ENCODE assay signal across 9 mouse cellular contexts in the genomic region with DNA sequence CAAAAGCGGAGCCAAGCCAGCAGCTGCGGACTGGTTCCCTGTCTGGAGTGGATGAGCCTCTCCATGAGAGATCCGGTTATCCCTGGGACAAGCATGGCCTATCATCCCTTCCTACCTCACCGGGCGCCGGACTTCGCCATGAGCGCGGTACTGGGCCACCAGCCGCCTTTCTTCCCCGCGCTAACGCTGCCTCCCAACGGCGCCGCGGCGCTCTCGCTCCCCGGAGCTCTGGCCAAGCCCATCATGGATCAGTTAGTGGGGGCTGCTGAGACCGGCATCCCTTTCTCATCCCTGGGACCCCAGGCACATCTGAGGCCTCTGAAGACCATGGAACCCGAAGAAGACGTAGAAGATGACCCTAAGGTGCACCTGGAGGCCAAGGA. TPM values are rescaled to one million over a fixed set of nuclear protein-coding genes. Genes with fewer than 3 reads are reported as not detected.
A peak's percentile ranks its signal among the peaks of the same experiment; 100 is the strongest.
DNase-seq lines count a peak whose midpoint lies in the region; ATAC-seq and TF ChIP-seq lines count a peak whose summit lies in the region.
"Had no signal": no experiment of that assay in that cellular context is flagged by ENCODE, and none has a peak within 500 bp of the region (broad histone marks: within the 10 kb centered on the region; RNA-seq: fewer than 3 reads in every experiment).

No protein-coding gene starts in this region.

- peak overlapping the region; percentile 68 for H3K9ac ChIP-seq in heart, embryonic 14.5 days (ENCODE audit: low read length)
- H3K9ac ChIP-seq in limb, embryonic 14.5 days (ENCODE audit: low read depth, low read length, severe bottlenecking), result peak overlapping the region; percentile 83

- H3K9me3 ChIP-seq in G1E (replicated peaks), result peaks cover 73% of the 10 kb centered on the region
- H3K9me3 ChIP-seq in heart, embryonic 14.5 days (ENCODE audit: control insufficient read depth, low read length), result no peaks in the 10 kb centered on the region
- no peaks in the 10 kb centered on the region for H3K9me3 ChIP-seq in limb, embryonic 14.5 days (ENCODE audit: control insufficient read depth, low read length)

- no peaks in the 10 kb centered on the region for H3K4me1 ChIP-seq in G1E (ENCODE audit: insufficient read depth, low read depth, low read length)
- H3K4me1 ChIP-seq in heart, embryonic 14.5 days (ENCODE audit: control insufficient read depth in 2 of 2, insufficient read depth in 2 of 2, low read length in 2 of 2), result peaks cover 17 to 21% of the 10 kb centered on the region in 2 experiments
- peaks cover 16% of the 10 kb centered on the region for H3K4me1 ChIP-seq in limb, embryonic 14.5 days (ENCODE audit: control insufficient read depth, insufficient read depth, low read length)
- no peaks in the 10 kb centered on the region; the same call in 1 of the 2 replicates for H3K4me1 ChIP-seq in small intestine, adult 2 months (ENCODE audit: control insufficient read depth, insufficient read depth, insufficient read length, low read length)

- H3K27me3 ChIP-seq in G1E (ENCODE audit: insufficient read depth, low read length), result no peaks in the 10 kb centered on the region; the same call in 1 of the 2 replicates
- H3K27me3 ChIP-seq in heart, embryonic 14.5 days (ENCODE audit: control insufficient read depth, insufficient read depth, low read length), result peaks cover 69% of the 10 kb centered on the region
- peaks cover 76% of the 10 kb centered on the region for H3K27me3 ChIP-seq in limb, embryonic 14.5 days (ENCODE audit: control insufficient read depth, insufficient read depth, low read length)
- H3K27me3 ChIP-seq in small intestine, adult 2 months (ENCODE audit: control insufficient read depth, insufficient read depth, low read length), result no peaks in the 10 kb centered on the region

- H3K36me3 ChIP-seq in G1E (replicated peaks), result no peaks in the 10 kb centered on the region
- no peaks in the 10 kb centered on the region; the same call in 1 of the 2 replicates for H3K36me3 ChIP-seq in heart, embryonic 14.5 days (ENCODE audit: control insufficient read depth, insufficient read depth, low read length)
- H3K36me3 ChIP-seq in limb, embryonic 14.5 days (ENCODE audit: control insufficient read depth, insufficient read depth, low read length), result peaks cover 16% of the 10 kb centered on the region
- peaks cover 38% of the 10 kb centered on the region for H3K36me3 ChIP-seq in small intestine, adult 2 months (ENCODE audit: control insufficient read depth, insufficient read depth, low read length)

- peak overlapping the region; percentile 61 to 81; a peak in 3 of 4 replicates for H3K27ac ChIP-seq in heart, embryonic 14.5 days (replicated peaks in 1 of 2; ENCODE audit: control insufficient read depth in 1 of 2, insufficient read depth in 1 of 2, low read depth in 2 of 2, low read length in 2 of 2)
- H3K27ac ChIP-seq in limb, embryonic 14.5 days (replicated peaks; ENCODE audit: low read depth, low read length), result peak overlapping the region; percentile 90
- peak overlapping the region; percentile 92 for H3K27ac ChIP-seq in small intestine, adult 2 months (ENCODE audit: insufficient read depth, low read depth, low read length)

- no peak for TF ChIP-seq CTCF in G1E (IDR thresholded peaks at IDR 0.05; ENCODE audit: low read depth, low read length)
- TF ChIP-seq CTCF in small intestine, adult 2 months (IDR thresholded peaks at IDR 0.05; ENCODE audit: extremely low read depth, insufficient read length, insufficient replicate concordance, low read depth, low read length), result no peak

- 1% methylated on average over 23 of the region's 23 CpGs for WGBS in heart, embryonic 14.5 days
- WGBS in limb, embryonic 14.5 days, result under 1% methylated on average over 23 of the region's 23 CpGs
- WGBS in small intestine, adult 2 months, result under 1% methylated on average over 23 of the region's 23 CpGs

- TF ChIP-seq POLR2A in limb, embryonic 14.5 days (IDR thresholded peaks at IDR 0.05; ENCODE audit: borderline replicate concordance, extremely low read depth, insufficient read depth, insufficient read length), result no peak
- no peak for TF ChIP-seq POLR2A in small intestine, adult 2 months (IDR thresholded peaks at IDR 0.05; ENCODE audit: low read depth, low read length)

- peak overlapping the region; percentile 91 for H3K4me2 ChIP-seq in heart, embryonic 14.5 days (ENCODE audit: low read length)
- peak overlapping the region; percentile 85 for H3K4me2 ChIP-seq in limb, embryonic 14.5 days (replicated peaks; ENCODE audit: low read depth, low read length, severe bottlenecking)

- ATAC-seq in G1E (ENCODE audit: extremely low read depth, insufficient number of reproducible peaks, low FRiP score, poor library complexity, severe bottlenecking), result no peak
- ATAC-seq in heart, embryonic 14.5 days (ENCODE audit: insufficient number of reproducible peaks, insufficient read depth, low FRiP score, low read depth), result no peak
- ATAC-seq in limb, embryonic 14.5 days (ENCODE audit: low FRiP score, low read depth), result no peak

- peak; percentile 50 for DNase-seq in gastrocnemius, postnatal 10 days
- no peak for DNase-seq in gastrocnemius, adult 8-10 months (ENCODE audit: low spot score in 2 of 2)
- DNase-seq in G1E (ENCODE audit: low spot score), result no peak
- no peak for DNase-seq in limb, embryonic 14.5 days (ENCODE audit: low spot score)
- no peak for DNase-seq in spleen, adult 18-20 months
- DNase-seq in cerebellum, adult 11-12 months, result no peak

- peak overlapping the region; percentile 23; the same call in 1 of the 2 replicates for H3K4me3 ChIP-seq in G1E (ENCODE audit: low read depth, low read length)
- H3K4me3 ChIP-seq in heart, embryonic 14.5 days (ENCODE audit: control insufficient read depth in 1 of 2, insufficient read depth in 1 of 2, low read depth in 1 of 2, low read length in 2 of 2), result peak overlapping the region; percentile 45 to 55
- H3K4me3 ChIP-seq in limb, embryonic 14.5 days (replicated peaks; ENCODE audit: low read length), result peak overlapping the region; percentile 51
- H3K4me3 ChIP-seq in small intestine, adult 2 months (ENCODE audit: low read depth, low read length), result peak overlapping the region; percentile 83

RNA-seq across cellular contexts. Expression of gene Tbx3, which starts 1.5 kb away (rescaled TPM):
- total RNA-seq in gastrocnemius, postnatal 10 days (2021), result 1 to 10 TPM; 7.0 to 9.7 TPM
- total RNA-seq in gastrocnemius, adult 8-10 months (2022), result 1 to 10 TPM; 1.5 to 5.8 (median 3.2) TPM
- not detected in 2 replicates for total RNA-seq in G1E (2014; fragmentation: Nextera tagmentation)
- 0.05 TPM in 1 of 2 replicates, not detected in the other for total RNA-seq in G1E (2017)
- not detected in 2 replicates for polyA plus RNA-seq in G1E (2012)
- polyA plus RNA-seq in heart, embryonic 14.5 days (2014; fragmentation: Nextera tagmentation; extraction: Ambion mirVana), result 6.0 and 7.9 TPM in 2 replicates
- polyA plus RNA-seq in limb, embryonic 14.5 days (2012; rRNA removed), result 18.6 and 28.2 TPM in 2 replicates
- polyA plus RNA-seq in limb, embryonic 14.5 days (2014; fragmentation: Nextera tagmentation; extraction: Ambion mirVana), result 23.9 and 27.6 TPM in 2 replicates
- 251 and 672 TPM in 2 replicates for polyA plus RNA-seq in small intestine, adult 2 months (2012; rRNA removed)
- total RNA-seq: hematopoietic stem cell, adult 5-6 weeks had no signal

Comparison
In these comparisons a context has a peak if more than half of its experiments do, and no peak if none do; other contexts are left out.
1. H3K4me3 ChIP-seq: peak in every context shown above with its lines; median percentile 83 in small intestine, adult 2 months; 51 in limb, embryonic 14.5 days; 50 in heart, embryonic 14.5 days; 23 in G1E.